ENCODE assay signal across 12 mouse cellular contexts in genomic region chr1:89121466-89121865, GRCm38 (mm10). TPM values are rescaled to one million over a fixed set of nuclear protein-coding genes. Genes with fewer than 3 reads are reported as not detected.
DNase-seq lines count a peak whose midpoint lies in the region; ATAC-seq and TF ChIP-seq lines count a peak whose summit lies in the region.
"Had no signal": no experiment of that assay in that cellular context is flagged by ENCODE, and none has a peak within 500 bp of the region (broad histone marks: within the 10 kb centered on the region; RNA-seq: fewer than 3 reads in every experiment).

No protein-coding gene starts in this region.

- H3K4me2 ChIP-seq in heart, embryonic 12.5 days: peak overlapping the region; percentile 26
- no peak overlapping the region for H3K4me2 ChIP-seq in embryonic facial prominence, embryonic 13.5 days
- 0 out of 2 replicates have a peak overlapping the region, but pooled peaks have one; percentile 18 for H3K4me2 ChIP-seq in lung, embryonic 16.5 days (ENCODE audit: low read depth, low read length)
- no peak overlapping the region for H3K4me2 ChIP-seq in forebrain, embryonic 13.5 days
- H3K4me2 ChIP-seq: neural tube, embryonic 12.5 days had no signal

- no peak for ATAC-seq in heart, embryonic 12.5 days (ENCODE audit: insufficient number of reproducible peaks, low FRiP score)
- no peak for ATAC-seq in embryonic facial prominence, embryonic 13.5 days (ENCODE audit: insufficient number of reproducible peaks, insufficient read depth, low FRiP score, low TSS enrichment, low read depth)
- ATAC-seq in lung, embryonic 16.5 days (ENCODE audit: low read depth): peak; percentile 39
- ATAC-seq in forebrain, embryonic 13.5 days: no peak

- peaks cover 77% of the 10 kb centered on the region for H3K4me1 ChIP-seq in heart, embryonic 12.5 days (replicated peaks)
- peaks cover 65% of the 10 kb centered on the region for H3K4me1 ChIP-seq in embryonic facial prominence, embryonic 13.5 days
- H3K4me1 ChIP-seq in lung, embryonic 16.5 days (replicated peaks; ENCODE audit: control insufficient read depth, insufficient read depth, low read length): peaks cover 61% of the 10 kb centered on the region
- peaks cover 18% of the 10 kb centered on the region for H3K4me1 ChIP-seq in forebrain, embryonic 13.5 days

- DNase-seq in heart, adult 9 months (ENCODE audit: low spot score in 2 of 2): no peak
- no peak for DNase-seq in thymus, postnatal 36 days
- no peak for DNase-seq in testis, postnatal 10 days (ENCODE audit: low spot score)
- DNase-seq: cerebellum, postnatal 25 days; thymus, postnatal 4 days had no signal

- peak overlapping the region; percentile 65 for H3ac ChIP-seq in C2C12 (ENCODE audit: control insufficient read depth, insufficient read length, low read depth)

- H3K79me2 ChIP-seq in C2C12 (ENCODE audit: control insufficient read depth, insufficient read depth): peaks cover 91% of the 10 kb centered on the region

- WGBS in heart, embryonic 12.5 days: 30% methylated on average over 8 of the region's 8 CpGs
- 46% methylated on average over 8 of the region's 8 CpGs for WGBS in embryonic facial prominence, embryonic 13.5 days
- WGBS in lung, embryonic 16.5 days: 18% methylated on average over 8 of the region's 8 CpGs
- WGBS in forebrain, embryonic 13.5 days: 63% methylated on average over 8 of the region's 8 CpGs

- no peaks in the 10 kb centered on the region for H3K36me3 ChIP-seq in heart, embryonic 12.5 days
- peaks cover 5% of the 10 kb centered on the region for H3K36me3 ChIP-seq in C2C12 (ENCODE audit: control insufficient read depth, insufficient read depth)
- H3K36me3 ChIP-seq in embryonic facial prominence, embryonic 13.5 days: no peaks in the 10 kb centered on the region; the same call in 1 of the 2 replicates
- no peaks in the 10 kb centered on the region for H3K36me3 ChIP-seq in lung, embryonic 16.5 days (ENCODE audit: control insufficient read depth, insufficient read depth, low read length)
- H3K36me3 ChIP-seq in forebrain, embryonic 13.5 days (ENCODE audit: poor library complexity, severe bottlenecking): no peaks in the 10 kb centered on the region
- H3K36me3 ChIP-seq: neural tube, embryonic 12.5 days had no signal

- peak overlapping the region; percentile 50 for H3K9ac ChIP-seq in heart, embryonic 12.5 days
- no peak overlapping the region for H3K9ac ChIP-seq in embryonic facial prominence, embryonic 13.5 days
- H3K9ac ChIP-seq in lung, embryonic 16.5 days (ENCODE audit: low read length): 0 out of 2 replicates have a peak overlapping the region, but pooled peaks have one; percentile 8
- H3K9ac ChIP-seq in forebrain, embryonic 13.5 days: no peak overlapping the region
- H3K9ac ChIP-seq: neural tube, embryonic 12.5 days had no signal

- H3K4me3 ChIP-seq in heart, embryonic 12.5 days: no peak overlapping the region
- no peak overlapping the region for H3K4me3 ChIP-seq in C2C12 (ENCODE audit: insufficient read depth, poor library complexity, severe bottlenecking)
- no peak overlapping the region for H3K4me3 ChIP-seq in embryonic facial prominence, embryonic 13.5 days
- H3K4me3 ChIP-seq in lung, embryonic 16.5 days (ENCODE audit: low read length): no peak overlapping the region
- no peak overlapping the region for H3K4me3 ChIP-seq in forebrain, embryonic 13.5 days
- H3K4me3 ChIP-seq: left cerebral cortex, adult 2 months; neural tube, embryonic 12.5 days had no signal

- H3K9me3 ChIP-seq in heart, embryonic 12.5 days (replicated peaks): no peaks in the 10 kb centered on the region
- H3K9me3 ChIP-seq in embryonic facial prominence, embryonic 13.5 days: no peaks in the 10 kb centered on the region
- no peaks in the 10 kb centered on the region for H3K9me3 ChIP-seq in lung, embryonic 16.5 days (ENCODE audit: control insufficient read depth, low read length)
- H3K9me3 ChIP-seq in forebrain, embryonic 13.5 days (replicated peaks): no peaks in the 10 kb centered on the region
- H3K9me3 ChIP-seq: neural tube, embryonic 12.5 days had no signal

- no peaks in the 10 kb centered on the region for H3K27me3 ChIP-seq in heart, embryonic 12.5 days (replicated peaks)
- no peaks in the 10 kb centered on the region for H3K27me3 ChIP-seq in C2C12 (ENCODE audit: control insufficient read depth, insufficient read depth, insufficient read length)
- H3K27me3 ChIP-seq in embryonic facial prominence, embryonic 13.5 days: no peaks in the 10 kb centered on the region
- no peaks in the 10 kb centered on the region for H3K27me3 ChIP-seq in lung, embryonic 16.5 days (ENCODE audit: control insufficient read depth, insufficient read depth, low read depth, low read length)
- no peaks in the 10 kb centered on the region for H3K27me3 ChIP-seq in forebrain, embryonic 13.5 days
- H3K27me3 ChIP-seq: neural tube, embryonic 12.5 days had no signal

- H3K27ac ChIP-seq in heart, embryonic 12.5 days (ENCODE audit: poor library complexity, severe bottlenecking): peak overlapping the region; percentile 91
- H3K27ac ChIP-seq in embryonic facial prominence, embryonic 13.5 days: peak overlapping the region; percentile 48
- H3K27ac ChIP-seq in lung, embryonic 16.5 days (ENCODE audit: low read length): peak overlapping the region; percentile 77
- H3K27ac ChIP-seq in forebrain, embryonic 13.5 days: no peak overlapping the region
- H3K27ac ChIP-seq: left cerebral cortex, adult 2 months; neural tube, embryonic 12.5 days had no signal

- peaks cover 47% of the 10 kb centered on the region for H3K79me3 ChIP-seq in C2C12 (ENCODE audit: low read depth)

- TF ChIP-seq CTCF in C2C12 (IDR thresholded peaks at IDR 0.05; ENCODE audit: control insufficient read depth, insufficient read depth, insufficient read length): no peak

TF ChIP-seq in C2C12, 6 proteins besides CTCF, POLR2A, EP300 and RAD21:
- TF ChIP-seq FOSL1 (IDR thresholded peaks at IDR 0.05; ENCODE audit: insufficient read depth, low read length, poor library complexity, severe bottlenecking): peak; percentile 51
- peak; percentile 55 for TF ChIP-seq MAX (IDR thresholded peaks at IDR 0.05)
- no peak for TF ChIP-seq CEBPB (IDR thresholded peaks at IDR 0.05; ENCODE audit: low read depth)
- no peak for TF ChIP-seq USF1 (IDR thresholded peaks at IDR 0.05; ENCODE audit: low read depth)

RNA-seq across cellular contexts. Expression of gene Sh3bp4, which starts 51.3 kb away (rescaled TPM):
- polyA plus RNA-seq in heart, embryonic 12.5 days (2016; fragmentation: Nextera tagmentation; extraction: Ambion mirVana): 25.8 and 28.1 TPM in 2 replicates
- 24.0 TPM for polyA plus RNA-seq in C2C12 (2012; fragmentation: generic; extraction: Trizol)
- 24.1 and 26.1 TPM in 2 replicates for polyA plus RNA-seq in embryonic facial prominence, embryonic 13.5 days (2015; fragmentation: Nextera tagmentation; extraction: Ambion mirVana)
- polyA plus RNA-seq in lung, embryonic 16.5 days (2015; fragmentation: Nextera tagmentation; extraction: Ambion mirVana): 26.4 and 27.8 TPM in 2 replicates
- 16.1 and 18.4 TPM in 2 replicates for polyA plus RNA-seq in forebrain, embryonic 13.5 days (2015; fragmentation: Nextera tagmentation; extraction: Ambion mirVana)

Comparison
In these comparisons a context has a peak if more than half of its experiments do, and no peak if none do; other contexts are left out.
1. H3K4me2 ChIP-seq: peak in heart, embryonic 12.5 days (single experiment) and lung, embryonic 16.5 days (single experiment); none in embryonic facial prominence, embryonic 13.5 days (single experiment) and forebrain, embryonic 13.5 days (single experiment).
2. H3K9ac ChIP-seq: peak in heart, embryonic 12.5 days (single experiment) and lung, embryonic 16.5 days (single experiment); none in embryonic facial prominence, embryonic 13.5 days (single experiment) and forebrain, embryonic 13.5 days (single experiment).